Mouse (Mus musculus) stomach, embryonic 15.5 days (tissue): ENCODE measurements at regions not wholly inside any gene's neighbourhood (a gene's known extent, or its start where the extent isn't known, plus 50 kb on each side); places are given as distances from the start of the nearest gene placed in this dataset.

Experiments
- ATAC-seq: fragments of 200-750 bp; cut with Nextera tagmentation; 2 replicates; pipeline ENCODE4 v1.8.0; 2017; ENCODE audit warnings: low read depth, moderate number of reproducible peaks, moderate TSS enrichment; ENCODE audit not compliant: insufficient read depth, low FRiP score
- H3K27ac ChIP-seq: fragments of 300-500 bp; sonication (generic); 2 replicates; pipeline ENCODE4 v1.5.1; 2015; ENCODE audit warnings: mild to moderate bottlenecking, inconsistent platforms
- H3K27me3 ChIP-seq: fragments of 300-500 bp; sonication (generic); replicated peaks from 2 replicates; pipeline ENCODE4 v1.6.1; 2015; ENCODE audit warnings: inconsistent platforms
- H3K36me3 ChIP-seq: fragments of 300-500 bp; sonication (generic); 2 replicates; pipeline ENCODE4 v1.6.1; 2015; ENCODE audit warnings: inconsistent platforms
- H3K4me1 ChIP-seq: fragments of 300-500 bp; sonication (generic); 2 replicates; pipeline ENCODE4 v1.6.1; 2015; ENCODE audit warnings: inconsistent platforms
- H3K4me2 ChIP-seq: fragments of 300-500 bp; sonication (generic); 2 replicates; pipeline ENCODE4 v1.6.1; 2015; ENCODE audit warnings: mild to moderate bottlenecking, inconsistent platforms
- H3K4me3 ChIP-seq: fragments of 300-500 bp; sonication (generic); replicated peaks from 2 replicates; pipeline ENCODE4 v1.5.1; 2015; ENCODE audit warnings: inconsistent platforms
- H3K9ac ChIP-seq: fragments of 300-500 bp; sonication (generic); 2 replicates; pipeline ENCODE4 v1.6.1; 2015; ENCODE audit warnings: inconsistent platforms
- H3K9me3 ChIP-seq: fragments of 300-500 bp; sonication (generic); 2 replicates; pipeline ENCODE4 v1.6.1; 2016; ENCODE audit warnings: inconsistent platforms
- WGBS: fragments of 180-500 bp; shearing (Covaris S2); methylation state at CpG from one replicate; pipeline ENCODE4 v1.1.7; 2015; 5-methylcytosine and 5-hydroxymethylcytosine counted together

- ATAC-seq: no peak
- H3K27ac ChIP-seq: no peak overlapping the region
- 64% methylated on average over 7 of the region's 7 CpGs for WGBS
Observed at GRCm38 (mm10) chr1:63977956-63978355, 144.1 kb downstream of the Klf7 start.

DNA sequence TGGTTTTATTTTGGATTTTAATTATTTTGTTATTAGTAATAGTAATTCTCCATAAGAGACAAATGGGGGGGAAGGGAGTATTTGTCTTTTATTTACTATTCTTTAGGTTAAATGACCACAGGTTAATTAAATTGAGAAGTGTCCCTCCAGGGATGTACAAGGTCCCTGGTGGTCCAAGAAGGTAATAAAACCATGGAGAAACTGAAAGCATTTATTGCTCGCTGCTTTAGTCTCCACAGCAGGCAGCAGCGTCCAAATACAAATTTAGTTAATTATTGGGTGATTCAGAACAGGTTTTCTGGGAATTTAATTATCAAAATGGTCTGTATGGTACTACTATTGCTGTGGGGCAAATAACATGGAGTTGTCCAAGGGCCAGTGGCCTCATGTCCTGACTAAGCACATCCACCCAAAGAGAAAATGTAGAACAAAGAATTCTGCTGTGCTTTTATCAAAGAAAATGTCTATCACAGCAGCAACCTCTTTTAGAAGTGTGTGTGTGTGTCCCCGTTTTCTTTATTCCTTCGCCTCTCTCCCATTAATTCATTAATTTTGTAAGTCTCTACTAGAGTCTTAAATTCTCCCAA, 144.7 kb downstream of the Klf7 start:
- H3K27ac ChIP-seq: no peak overlapping the region
- H3K27me3 ChIP-seq: no peaks in the 10 kb centered on the region
- no peaks in the 10 kb centered on the region for H3K9me3 ChIP-seq
- H3K9ac ChIP-seq: no peak overlapping the region
- H3K4me3 ChIP-seq: no peak overlapping the region
- no peak overlapping the region for H3K4me2 ChIP-seq
- no peak for ATAC-seq
- H3K4me1 ChIP-seq: no peaks in the 10 kb centered on the region
- WGBS: 77% methylated on average over 4 of the region's 4 CpGs
- no peaks in the 10 kb centered on the region for H3K36me3 ChIP-seq

More at GRCm38 (mm10) chr1:63977956-63978355, 144.1 kb downstream of the Klf7 start:
- H3K9ac ChIP-seq: no peak overlapping the region
- no peak overlapping the region for H3K4me2 ChIP-seq
- H3K27me3 ChIP-seq: no peaks in the 10 kb centered on the region
- no peaks in the 10 kb centered on the region for H3K4me1 ChIP-seq
- no peak overlapping the region for H3K4me3 ChIP-seq
- no peaks in the 10 kb centered on the region for H3K9me3 ChIP-seq
- H3K36me3 ChIP-seq: no peaks in the 10 kb centered on the region

- no peaks in the 10 kb centered on the region for H3K36me3 ChIP-seq
- H3K4me2 ChIP-seq: no peak overlapping the region
- H3K9me3 ChIP-seq: no peaks in the 10 kb centered on the region
- 66% methylated on average over 4 of the region's 4 CpGs for WGBS
- ATAC-seq: no peak
- H3K9ac ChIP-seq: no peak overlapping the region
- no peak overlapping the region for H3K4me3 ChIP-seq
- H3K27me3 ChIP-seq: no peaks in the 10 kb centered on the region
- no peak overlapping the region for H3K27ac ChIP-seq
- no peaks in the 10 kb centered on the region for H3K4me1 ChIP-seq
Observed at GRCm38 (mm10) chr1:63976862-63977261, 145.2 kb downstream of the Klf7 start.

- no peaks in the 10 kb centered on the region for H3K4me1 ChIP-seq
- H3K4me2 ChIP-seq: no peak overlapping the region
- 82% methylated on average over 11 of the region's 11 CpGs for WGBS
- H3K27ac ChIP-seq: no peak overlapping the region
- H3K9ac ChIP-seq: no peak overlapping the region
- no peak overlapping the region for H3K4me3 ChIP-seq
- ATAC-seq: no peak
- no peaks in the 10 kb centered on the region for H3K9me3 ChIP-seq
- no peaks in the 10 kb centered on the region for H3K36me3 ChIP-seq
- no peaks in the 10 kb centered on the region for H3K27me3 ChIP-seq
Observed at GRCm38 (mm10) chr1:63967849-63968248, 154.2 kb downstream of the Klf7 start.

DNA sequence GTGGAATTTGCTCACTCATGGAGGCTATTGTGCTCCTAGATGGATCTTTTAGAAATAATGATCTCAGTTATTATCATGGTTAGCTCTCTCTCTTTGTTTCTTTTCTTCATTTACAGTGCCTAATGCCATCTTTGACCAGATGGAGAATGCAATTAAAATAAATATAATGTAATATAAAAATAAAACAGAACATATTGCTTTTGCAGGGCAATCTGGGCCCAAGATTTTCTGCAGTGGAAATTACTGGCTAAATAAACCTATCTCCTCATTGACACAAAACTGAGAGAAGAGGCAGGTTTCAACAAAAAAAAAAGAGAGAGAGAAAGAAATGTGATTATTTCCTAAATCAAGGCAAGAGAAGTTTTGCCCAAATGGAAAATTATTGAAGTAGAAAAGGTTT, 156.6 kb downstream of the Klf7 start:
- Histone ChIP-seq H3K4me3 (no peak overlapping the region), H3K27ac (no peak overlapping the region), H3K4me1 (no peaks in the 10 kb centered on the region), H3K9ac (no peak overlapping the region), H3K9me3 (no peaks in the 10 kb centered on the region), H3K27me3 (no peaks in the 10 kb centered on the region), H3K36me3 (no peaks in the 10 kb centered on the region), H3K4me2 (no peak overlapping the region)
- no peak for ATAC-seq

GRCm38 (mm10) chr1:63964519-63964918, 157.6 kb downstream of the Klf7 start:
- Histone ChIP-seq H3K9me3 (no peaks in the 10 kb centered on the region), H3K27ac (no peak overlapping the region), H3K27me3 (no peaks in the 10 kb centered on the region), H3K4me2 (no peak overlapping the region), H3K4me3 (no peak overlapping the region), H3K9ac (no peak overlapping the region), H3K4me1 (no peaks in the 10 kb centered on the region), H3K36me3 (no peaks in the 10 kb centered on the region)
- no peak for ATAC-seq
- WGBS: 51% methylated on average over 1 of the region's 1 CpGs

- Histone ChIP-seq H3K9ac (no peak overlapping the region), H3K9me3 (no peaks in the 10 kb centered on the region), H3K27me3 (no peaks in the 10 kb centered on the region), H3K36me3 (no peaks in the 10 kb centered on the region), H3K4me1 (no peaks in the 10 kb centered on the region), H3K4me2 (no peak overlapping the region), H3K27ac (no peak overlapping the region), H3K4me3 (no peak overlapping the region)
- 88% methylated on average over 4 of the region's 4 CpGs for WGBS
- no peak for ATAC-seq
Observed at GRCm38 (mm10) chr1:63955701-63956355, 166.3 kb downstream of the Klf7 start.

GRCm38 (mm10) chr1:63954876-63955513, 167.1 kb downstream of the Klf7 start:
- Histone ChIP-seq H3K27ac (no peak overlapping the region), H3K9ac (no peak overlapping the region), H3K4me1 (no peaks in the 10 kb centered on the region), H3K4me2 (no peak overlapping the region), H3K36me3 (no peaks in the 10 kb centered on the region), H3K9me3 (no peaks in the 10 kb centered on the region), H3K27me3 (no peaks in the 10 kb centered on the region), H3K4me3 (no peak overlapping the region)
- no peak for ATAC-seq
- 90% methylated on average over 6 of the region's 6 CpGs for WGBS

- ATAC-seq: no peak
- 62% methylated on average over 2 of the region's 2 CpGs for WGBS
- Histone ChIP-seq H3K36me3 (no peaks in the 10 kb centered on the region), H3K9ac (no peak overlapping the region), H3K9me3 (no peaks in the 10 kb centered on the region), H3K27ac (no peak overlapping the region), H3K27me3 (no peaks in the 10 kb centered on the region), H3K4me2 (no peak overlapping the region), H3K4me1 (no peaks in the 10 kb centered on the region), H3K4me3 (no peak overlapping the region)
Observed at GRCm38 (mm10) chr1:63954172-63954571, 167.9 kb downstream of the Klf7 start.

GRCm38 (mm10) chr1:63953229-63953883, 168.7 kb downstream of the Klf7 start:
- H3K9ac ChIP-seq: no peak overlapping the region
- peak; percentile 27; the same call in 1 of the 2 replicates for ATAC-seq
- no peaks in the 10 kb centered on the region for H3K27me3 ChIP-seq
- no peak overlapping the region for H3K4me3 ChIP-seq
- H3K36me3 ChIP-seq: no peaks in the 10 kb centered on the region
- 58% methylated on average over 18 of the region's 18 CpGs for WGBS
- H3K27ac ChIP-seq: no peak overlapping the region
- H3K4me1 ChIP-seq: no peaks in the 10 kb centered on the region
- no peaks in the 10 kb centered on the region for H3K9me3 ChIP-seq
- H3K4me2 ChIP-seq: no peak overlapping the region

GRCm38 (mm10) chr1:63951663-63952062, 170.4 kb downstream of the Klf7 start:
- Histone ChIP-seq H3K9ac (no peak overlapping the region), H3K9me3 (no peaks in the 10 kb centered on the region), H3K27ac (no peak overlapping the region), H3K4me1 (no peaks in the 10 kb centered on the region), H3K4me3 (no peak overlapping the region), H3K36me3 (no peaks in the 10 kb centered on the region), H3K27me3 (no peaks in the 10 kb centered on the region), H3K4me2 (no peak overlapping the region)
- WGBS: 60% methylated on average over 7 of the region's 7 CpGs
- no peak for ATAC-seq

- WGBS: 68% methylated on average over 1 of the region's 1 CpGs
- Histone ChIP-seq H3K9me3 (no peaks in the 10 kb centered on the region), H3K4me1 (no peaks in the 10 kb centered on the region), H3K4me3 (no peak overlapping the region), H3K27me3 (no peaks in the 10 kb centered on the region), H3K9ac (no peak overlapping the region), H3K36me3 (no peaks in the 10 kb centered on the region), H3K27ac (no peak overlapping the region), H3K4me2 (no peak overlapping the region)
- no peak for ATAC-seq
Observed at GRCm38 (mm10) chr1:63947278-63947677, 174.8 kb downstream of the Klf7 start.
